Mouse (Mus musculus) layer of hippocampus, postnatal 25 days (tissue): ENCODE data around the gene Pnpla7. TPM values are rescaled to one million over a fixed set of nuclear protein-coding genes. Genes with fewer than 3 reads are reported as not detected.
A peak's percentile ranks its signal among the peaks of the same experiment; 100 is the strongest.

Experiments
- DNase-seq, 2 experiments: peaks; one replicate each; pipeline ENCODE4 v3.0.0; 2022; ENCODE audit warnings: mixed read lengths in 2 of 2, low spot score in 1 of 2; ENCODE audit errors: extremely low spot score in 1 of 2
- total RNA-seq, 2 experiments: library from RNA; stranded (reverse); gene quantifications; 2 replicates each; pipeline ENCODE4 v1.2.3; 2021

Pnpla7 gene
- total RNA-seq, 2 experiments from 2014 or later = 24.2 to 25.2 TPM

DNA sequence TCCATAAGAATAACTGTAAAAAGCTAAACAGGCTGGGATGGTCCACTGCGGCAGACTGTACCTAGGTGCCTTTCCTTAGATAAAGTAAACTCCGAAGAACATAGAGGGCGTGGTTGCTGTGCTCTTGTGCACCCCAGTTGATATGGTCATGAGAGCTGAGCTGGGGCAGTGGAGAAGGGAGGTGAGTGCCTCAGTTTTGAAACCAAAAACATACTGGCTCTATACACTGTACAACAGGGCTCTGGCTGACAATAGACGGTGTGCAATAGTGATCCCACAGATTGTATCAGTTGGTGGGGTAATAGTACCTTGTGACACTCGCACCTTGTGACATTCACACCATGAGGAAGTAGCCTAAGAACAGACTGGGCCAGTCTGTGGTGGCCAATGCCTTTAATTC lies 1.1 kb downstream of the Pnpla7 start:
- DNase-seq = no peak

GRCm38 (mm10) chr2:24987762-24988161 lies 11.9 kb downstream of the Pnpla7 start:
- no peak for DNase-seq

GRCm38 (mm10) chr2:24995332-24995731 lies 19.5 kb downstream of the Pnpla7 start:
- no peak for DNase-seq

DNA sequence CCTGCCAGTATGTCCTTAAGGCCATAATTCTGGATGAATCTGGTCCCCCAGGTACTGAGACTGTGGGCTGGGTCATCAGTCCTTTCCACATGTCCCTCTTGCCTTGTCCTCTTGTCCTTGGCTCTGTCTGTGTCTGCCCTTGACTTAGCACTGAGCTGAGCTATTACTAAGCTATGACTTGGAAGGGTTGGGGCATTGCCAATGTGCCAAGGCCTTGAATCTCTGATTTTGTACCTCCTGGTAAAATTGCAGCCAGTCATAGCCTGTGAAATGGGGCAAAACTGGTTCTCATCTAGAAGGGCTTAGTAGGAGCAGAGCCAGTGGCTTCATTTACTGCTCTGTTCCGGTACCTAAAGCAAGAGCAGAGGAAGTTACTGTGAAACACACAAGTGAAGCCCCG lies 20.6 kb downstream of the Pnpla7 start:
- DNase-seq = no peak

GRCm38 (mm10) chr2:25000544-25001235 lies 24.9 kb downstream of the Pnpla7 start:
- DNase-seq = peak in 1 of 2 experiments; percentile 42

- DNase-seq = no peak
These were observed 28.3 kb downstream of the Pnpla7 start for GRCm38 (mm10) chr2:25003946-25004786.

DNA sequence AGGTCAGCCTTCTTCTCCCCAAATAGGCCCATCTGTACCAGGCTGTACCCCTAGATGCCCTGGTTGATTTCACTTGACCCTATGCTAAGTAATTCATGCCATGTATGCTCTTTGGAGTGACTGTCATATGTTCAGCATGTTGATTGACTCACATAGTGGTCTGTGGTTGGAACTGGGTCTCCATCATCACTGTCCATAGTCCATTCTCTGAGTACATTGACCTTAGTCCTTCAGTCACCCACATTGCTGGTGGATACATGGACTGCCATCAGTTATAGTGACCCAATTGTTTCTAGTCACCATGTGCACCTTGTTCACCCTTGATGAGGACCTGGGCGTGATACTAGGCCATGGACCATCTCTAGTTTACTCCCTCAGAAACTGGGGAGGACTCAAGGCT lies 30.9 kb downstream of the Pnpla7 start:
- no peak for DNase-seq

GRCm38 (mm10) chr2:25008250-25008649 lies 32.4 kb downstream of the Pnpla7 start:
- DNase-seq = no peak

DNA sequence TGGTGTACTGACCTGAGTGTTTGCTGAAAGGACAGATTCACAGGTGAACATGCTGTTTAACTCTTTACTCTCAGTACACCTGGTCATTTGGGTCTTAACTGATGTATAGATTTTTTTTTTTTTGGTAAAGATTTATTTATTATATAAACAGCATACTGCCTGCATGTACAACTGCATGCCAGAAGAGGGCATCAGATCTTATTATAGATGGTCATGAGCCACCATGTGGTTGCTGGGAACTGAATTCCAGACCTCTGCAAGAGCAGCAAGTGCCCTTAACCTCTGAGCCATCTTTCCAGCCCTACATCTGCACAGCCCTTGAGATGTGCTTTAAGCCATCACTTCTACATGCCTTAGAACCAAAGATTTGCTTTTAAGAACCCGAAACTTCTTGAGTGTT lies 46.8 kb downstream of the Pnpla7 start:
- no peak for DNase-seq

GRCm38 (mm10) chr2:25025109-25025508 lies 49.3 kb downstream of the Pnpla7 start:
- no peak for DNase-seq

DNA sequence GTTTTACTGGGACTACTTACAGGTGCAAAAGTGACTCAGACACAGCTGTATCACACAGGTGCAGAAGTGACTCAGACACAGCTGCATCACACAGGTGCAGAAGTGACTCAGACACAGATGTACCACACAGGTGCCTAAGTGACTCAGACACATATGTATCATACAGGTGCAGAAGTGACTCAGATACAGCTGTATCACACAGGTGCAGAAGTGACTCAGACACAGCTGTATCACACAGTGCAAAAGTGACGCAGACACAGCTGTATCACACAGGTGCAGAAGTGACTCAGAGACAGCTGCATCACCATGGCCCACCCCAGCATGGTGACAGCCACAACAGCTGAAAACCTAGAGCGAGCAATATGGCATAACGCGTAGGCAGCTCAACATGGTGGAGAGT lies 59.2 kb downstream of the Pnpla7 start:
- no peak for DNase-seq

- no peak for DNase-seq
These were observed 64.3 kb downstream of the Pnpla7 start for GRCm38 (mm10) chr2:25040089-25040488.

DNA sequence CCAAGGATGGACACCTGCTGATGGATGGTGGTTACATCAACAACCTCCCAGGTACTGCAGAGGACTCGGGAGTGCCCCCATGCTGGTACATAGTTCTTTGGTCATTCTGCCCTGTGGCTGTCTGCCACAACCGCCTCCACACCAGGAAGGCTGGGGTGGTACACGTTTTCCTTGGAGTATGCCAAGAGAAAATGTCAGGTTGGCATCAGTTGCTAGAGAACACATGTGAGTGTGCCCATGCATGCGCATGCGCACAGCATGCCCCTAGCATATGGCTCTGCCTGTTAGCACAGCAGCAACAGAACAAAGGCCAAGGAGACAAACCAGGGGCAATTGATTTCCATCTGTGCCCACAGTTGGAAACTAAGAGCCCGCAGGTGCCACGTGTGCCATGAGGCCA lies 75.1 kb downstream of the Pnpla7 start:
- DNase-seq = no peak

DNA sequence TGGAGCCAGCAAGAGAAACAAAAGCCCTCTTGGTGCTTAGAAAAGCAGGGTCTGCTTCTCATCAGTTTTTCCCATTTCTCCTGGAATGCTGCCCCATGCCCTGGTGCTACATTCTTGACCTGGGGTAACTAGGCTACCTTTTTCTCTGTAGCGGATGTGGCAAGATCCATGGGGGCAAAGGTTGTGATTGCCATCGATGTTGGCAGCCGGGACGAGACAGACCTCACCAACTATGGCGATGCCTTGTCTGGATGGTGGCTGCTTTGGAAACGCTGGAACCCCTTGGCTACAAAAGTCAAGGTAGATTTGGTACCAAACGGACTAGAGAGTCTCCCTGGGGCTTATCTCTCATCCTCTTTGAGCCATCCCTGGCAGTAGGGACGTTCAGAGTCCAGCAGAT lies 75.6 kb downstream of the Pnpla7 start:
- no peak for DNase-seq

DNA sequence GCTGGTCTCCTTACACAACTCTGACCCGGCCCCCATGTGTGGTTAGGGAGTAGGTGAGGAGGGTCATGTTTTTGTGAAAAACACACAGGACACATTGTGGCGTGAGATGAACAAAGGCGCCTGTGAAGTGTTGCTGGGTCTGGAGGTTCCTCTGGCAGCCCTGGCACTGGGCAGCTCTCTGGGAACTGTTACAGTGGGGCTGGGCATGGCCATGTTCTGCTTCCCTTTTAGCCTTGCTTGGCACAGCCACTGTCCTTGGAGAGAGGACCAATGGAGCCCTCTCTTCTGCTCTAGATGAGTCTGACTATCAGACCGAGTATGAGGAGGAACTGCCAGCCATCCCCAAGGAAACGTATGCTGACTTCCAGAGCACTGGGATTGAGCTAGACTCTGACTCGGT lies 77.3 kb downstream of the Pnpla7 start:
- no peak for DNase-seq

DNA sequence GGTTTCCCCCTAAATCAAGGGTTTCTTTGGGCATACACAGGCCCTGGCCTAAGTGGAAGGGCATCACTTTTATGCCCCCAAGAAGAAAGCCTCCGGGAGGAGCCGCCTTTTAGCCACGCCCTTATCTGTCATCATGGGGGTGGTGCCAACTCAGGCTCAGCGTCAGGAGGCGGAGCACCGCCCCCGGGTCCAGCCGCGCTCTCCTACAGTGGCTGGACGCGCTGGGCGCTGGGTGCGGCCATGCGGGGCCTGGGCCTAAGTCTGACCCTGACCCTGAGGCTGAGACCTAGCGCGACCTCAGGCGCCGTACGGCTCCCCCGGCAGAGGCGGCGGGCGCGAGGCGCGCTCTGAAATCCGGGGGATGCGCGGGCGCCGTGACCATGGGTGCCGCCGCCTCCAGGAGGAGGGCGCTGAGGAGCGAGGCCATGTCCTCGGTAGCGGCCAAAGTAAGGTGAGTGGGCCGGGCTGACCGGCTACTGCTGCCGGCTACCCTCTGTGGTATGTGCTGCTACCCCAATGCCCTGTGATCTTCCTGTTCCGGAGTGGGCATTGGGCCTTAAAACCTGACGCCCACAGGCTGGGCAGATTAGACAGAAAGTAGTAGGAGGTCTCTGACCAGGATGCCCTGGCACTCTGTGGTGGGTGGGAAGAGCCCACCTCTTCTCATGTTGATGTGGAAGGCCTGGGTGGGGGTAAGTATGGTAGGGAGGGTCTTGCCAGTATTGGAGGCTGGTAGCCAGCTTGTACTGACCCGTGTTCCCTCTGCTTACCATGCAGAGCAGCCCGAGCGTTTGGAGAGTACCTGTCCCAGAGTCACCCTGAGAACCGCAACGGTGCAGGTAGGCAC lies 78.6 kb downstream of the Pnpla7 start, which contains the start of gene Nsmf:
Gene Nsmf, plus strand, starts transcription at position 135 of the 847 bp plus-strand sequence.
- peak; percentile 87 to 90 for DNase-seq

- DNase-seq = peak; percentile 79 to 84
These were observed 79.2 kb downstream of the Pnpla7 start for GRCm38 (mm10) chr2:25055068-25055405.

DNA sequence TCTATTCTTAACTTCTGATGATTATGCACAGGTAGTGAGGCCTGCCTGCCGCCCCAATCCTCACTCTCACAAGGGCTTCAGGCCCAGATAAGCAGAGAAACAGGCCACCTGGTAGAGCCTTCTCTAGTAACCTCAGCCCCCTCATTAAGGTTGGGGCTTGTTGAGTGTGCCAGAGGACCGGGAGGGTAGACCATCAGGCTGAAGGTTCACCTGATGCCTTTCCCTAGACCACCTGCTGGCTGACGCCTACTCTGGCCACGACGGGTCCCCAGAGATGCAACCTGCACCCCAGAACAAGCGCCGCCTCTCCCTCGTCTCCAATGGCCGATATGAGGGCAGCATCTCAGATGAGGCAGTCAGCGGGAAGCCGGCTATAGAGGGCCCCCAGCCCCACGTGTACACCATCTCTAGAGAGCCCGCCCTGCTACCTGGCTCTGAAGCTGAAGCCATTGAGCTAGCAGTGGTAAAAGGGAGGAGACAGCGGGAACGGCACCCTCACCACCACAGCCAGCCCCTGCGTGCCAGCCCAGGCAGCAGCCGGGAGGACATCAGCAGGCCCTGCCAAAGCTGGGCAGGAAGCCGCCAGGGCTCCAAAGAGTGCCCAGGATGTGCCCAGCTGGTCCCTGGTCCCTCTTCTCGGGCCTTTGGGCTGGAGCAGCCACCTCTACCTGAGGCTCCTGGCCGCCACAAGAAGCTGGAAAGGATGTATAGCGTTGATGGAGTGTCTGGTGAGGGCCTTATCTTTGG lies 79.7 kb downstream of the Pnpla7 start:
- DNase-seq = no peak

DNA sequence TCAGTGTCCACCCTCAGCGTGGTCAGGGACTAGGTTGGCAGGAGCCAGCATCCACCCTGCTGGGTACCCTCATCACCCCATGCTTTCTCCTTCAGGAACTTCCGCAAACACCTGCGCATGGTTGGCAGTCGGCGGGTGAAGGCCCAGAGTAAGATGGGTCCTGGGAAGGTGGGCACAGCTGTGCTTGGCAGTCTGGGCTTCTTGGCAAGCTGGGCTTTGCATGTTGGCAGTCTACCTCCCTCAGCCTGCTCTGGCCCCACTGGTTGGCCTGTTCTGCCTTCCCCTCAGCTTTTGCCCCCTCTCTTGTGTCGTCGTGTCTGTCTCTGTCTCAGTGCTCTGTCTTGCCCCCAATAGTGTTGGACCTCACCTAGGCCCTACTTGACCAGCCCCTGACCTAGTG lies 83.1 kb downstream of the Pnpla7 start:
- DNase-seq = no peak

GRCm38 (mm10) chr2:25063523-25063922 lies 87.7 kb downstream of the Pnpla7 start:
- no peak for DNase-seq
